Mouse (Mus musculus): ENCODE data around the gene Timm29. TPM values are rescaled to one million over a fixed set of nuclear protein-coding genes. Genes with fewer than 3 reads are reported as not detected.

The Timm29 gene
- polyA plus RNA-seq (2012; rRNA removed), result 60.3 and 64.9 TPM in 2 replicates

GRCm38 (mm10) chr9:21592703-21593121, at the start of gene Timm29, which contains the start of gene Yipf2:
TSS of gene Timm29 (plus strand) at chr9:21592722.
TSS of gene Yipf2 (minus strand) at chr9:21592828.

GRCm38 (mm10) chr9:21546789-21547074, 45.8 kb upstream of the Timm29 start, which contains the start of gene Carm1:
TSS of gene Carm1 (plus strand) at chr9:21546894.

GRCm38 (mm10) chr9:21615617-21616231, 23.2 kb downstream of the Timm29 start, which contains the start of gene Smarca4:
TSS of gene Smarca4 (plus strand) at chr9:21616169.

Other genes with a start within 250 kb of the Timm29 start
- gene Ilf3, start 224.9 kb upstream of the Timm29 start, polyA plus RNA-seq (2012; rRNA removed), result 212 and 226 TPM in 2 replicates
- gene Qtrt1, start 180.9 kb upstream of the Timm29 start, polyA plus RNA-seq (2012; rRNA removed), result 89.1 and 94.3 TPM in 2 replicates
- gene Dnm2, start 167.8 kb upstream of the Timm29 start, polyA plus RNA-seq (2012; rRNA removed), result 83.4 and 86.2 TPM in 2 replicates
- 40.7 and 50.4 TPM in 2 replicates for gene Tmed1, start 82.5 kb upstream of the Timm29 start, polyA plus RNA-seq (2012; rRNA removed)
- gene AB124611, start 66.5 kb upstream of the Timm29 start, polyA plus RNA-seq (2012; rRNA removed), result 1.2 and 1.5 TPM in 2 replicates
- gene Carm1, start 45.8 kb upstream of the Timm29 start, polyA plus RNA-seq (2012; rRNA removed), result 110 and 130 TPM in 2 replicates
- gene Yipf2, start 106 bp downstream of the Timm29 start, polyA plus RNA-seq (2012; rRNA removed), result 20.4 and 20.9 TPM in 2 replicates
- gene Smarca4, start 23.4 kb downstream of the Timm29 start, polyA plus RNA-seq (2012; rRNA removed), result 177 and 203 TPM in 2 replicates
- gene Ldlr, start 130.8 kb downstream of the Timm29 start, polyA plus RNA-seq (2012; rRNA removed), result 21.9 and 22.8 TPM in 2 replicates
- 33.0 and 38.0 TPM in 2 replicates for gene Spc24, start 167.6 kb downstream of the Timm29 start, polyA plus RNA-seq (2012; rRNA removed)
- 8.0 and 14.1 TPM in 2 replicates for gene Kank2, start 206.0 kb downstream of the Timm29 start, polyA plus RNA-seq (2012; rRNA removed)
- gene Angptl8, start 242.8 kb downstream of the Timm29 start, polyA plus RNA-seq (2012; rRNA removed), result 0.06 TPM in 1 of 2 replicates, not detected in the other

Data from central nervous system, embryonic 14 days (tissue).